Mouse (Mus musculus) adrenal gland, adult (tissue): ENCODE data around the gene Txndc16.

Source experiments
- DNase-seq, 2 experiments: peaks; one replicate each; pipeline ENCODE4 v3.0.0; 2022 to 2023; ENCODE audit warnings: low spot score in 1 of 2; ENCODE audit not compliant: inconsistent age in 2 of 2

The Txndc16 gene

DNA sequence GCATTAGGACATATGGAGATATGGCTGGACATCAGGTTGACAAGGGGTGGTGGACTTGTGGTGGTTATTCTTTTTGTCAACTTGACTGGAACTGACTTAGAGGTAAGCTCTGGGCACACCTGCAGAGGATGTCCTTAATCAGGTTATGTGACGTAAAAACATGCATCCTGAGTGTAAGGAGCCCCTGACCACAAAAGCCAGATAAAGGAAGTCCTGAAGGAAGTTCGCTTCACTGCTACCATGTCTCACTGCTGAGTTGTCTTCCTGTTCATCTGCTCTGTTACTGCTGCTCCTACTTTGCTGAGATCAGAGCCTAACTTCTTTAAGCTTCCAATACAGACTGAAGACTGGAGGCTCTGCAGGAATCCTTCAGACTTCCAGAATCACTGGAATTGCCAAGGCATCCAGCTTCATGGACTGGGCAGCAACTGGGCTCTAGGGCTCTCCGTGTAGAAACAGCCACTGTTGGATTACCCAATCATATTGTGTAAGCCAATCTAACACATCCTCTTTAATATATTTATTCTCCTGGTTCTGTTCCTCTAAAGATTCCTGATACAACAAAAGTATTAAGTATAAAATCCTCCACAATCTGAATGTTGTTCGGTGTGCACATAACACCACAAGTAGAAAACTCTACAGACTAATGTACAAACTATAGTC is 64.5 kb downstream of the Txndc16 start:
- no peak for DNase-seq

DNA sequence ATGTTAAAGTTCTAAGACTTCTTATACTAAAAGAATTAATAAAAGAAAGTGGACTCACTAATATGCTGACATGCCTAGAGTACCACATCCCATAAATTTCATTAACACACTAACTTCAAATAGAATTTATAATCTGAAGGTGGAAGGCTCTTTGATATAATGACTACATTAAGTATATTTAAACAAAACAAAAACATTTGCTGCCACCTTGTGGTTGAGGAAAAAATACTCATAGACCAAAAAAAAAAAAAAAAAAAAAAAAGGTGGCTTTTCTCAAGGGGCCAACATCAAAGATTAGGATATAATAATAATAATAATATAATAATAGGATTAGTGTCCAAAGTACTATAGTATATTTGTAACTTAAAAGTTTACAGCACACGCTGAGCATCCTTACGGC is 66.9 kb downstream of the Txndc16 start:
- DNase-seq = no peak

DNA sequence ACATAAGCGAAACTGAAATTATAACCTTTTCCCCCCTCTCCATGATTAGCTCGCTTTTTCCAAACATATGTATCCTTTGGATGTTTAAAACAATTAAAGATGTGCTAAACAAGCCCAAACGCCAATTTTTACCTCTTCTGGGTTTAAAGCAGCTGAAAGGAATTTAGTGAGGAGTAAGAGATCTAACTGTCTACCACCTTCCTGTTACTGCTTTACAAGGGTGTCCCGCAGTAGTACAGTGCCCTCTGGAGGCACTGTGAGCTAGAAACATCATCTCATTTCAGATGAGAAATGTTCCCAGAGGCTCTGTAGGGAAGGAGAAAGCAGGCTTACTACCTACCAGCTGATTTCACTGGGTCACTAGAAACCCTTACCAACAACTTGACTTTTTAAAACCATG is 77.6 kb downstream of the Txndc16 start:
- DNase-seq = peak; percentile 32 to 79

DNA sequence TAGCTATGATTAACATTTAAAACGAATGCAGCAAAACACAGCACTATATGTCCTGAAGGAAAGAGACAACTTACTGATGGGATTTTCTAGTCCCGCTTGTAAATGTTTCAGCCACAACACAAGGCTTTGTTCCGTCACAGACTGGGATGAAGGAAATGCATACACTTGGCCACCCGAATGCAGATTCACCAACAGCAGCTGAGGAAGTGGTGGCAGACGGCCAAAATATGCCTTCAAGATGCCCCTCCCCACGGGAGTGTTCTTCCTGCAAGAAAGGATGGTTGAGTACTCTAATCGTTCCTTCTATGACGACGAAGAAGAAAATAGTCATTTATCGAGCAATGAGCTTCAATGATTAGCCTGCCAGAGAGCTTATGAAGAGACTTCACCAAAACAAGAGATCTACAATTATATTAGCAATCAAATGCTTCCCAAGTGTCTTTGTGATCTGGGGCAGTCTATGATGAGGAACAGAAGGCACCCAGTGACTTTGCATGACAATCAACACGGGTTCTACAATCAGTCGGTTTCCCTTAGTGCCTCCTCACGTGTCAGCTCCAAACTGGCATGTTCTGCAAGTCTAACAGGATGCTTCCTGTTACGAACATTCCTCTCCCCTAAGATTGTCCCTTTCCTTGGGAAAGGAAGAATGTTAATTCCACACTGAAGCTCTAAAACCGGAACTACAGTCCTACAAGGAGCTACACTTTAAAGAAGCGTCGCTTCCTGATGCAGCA is 79.6 kb downstream of the Txndc16 start:
- no peak for DNase-seq

DNA sequence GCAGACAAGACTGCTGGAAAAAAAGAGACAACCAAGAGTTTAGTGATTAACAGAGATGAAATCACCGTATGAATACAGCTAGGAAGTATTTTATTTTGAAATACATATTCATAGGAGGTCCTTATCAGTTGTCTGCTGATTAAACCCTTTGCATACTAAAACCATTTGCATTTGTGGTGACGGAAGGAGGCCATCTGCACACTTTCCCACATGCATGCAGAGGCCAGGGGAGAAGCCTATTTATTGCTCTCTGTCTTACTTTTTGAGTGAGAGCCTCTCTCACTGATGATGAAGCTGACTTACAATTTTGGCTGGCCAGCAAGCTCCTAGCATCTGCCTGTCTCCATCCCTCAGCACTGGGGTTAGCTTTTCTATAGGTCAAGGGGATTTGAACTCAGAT is 84.2 kb downstream of the Txndc16 start:
- no peak for DNase-seq

DNA sequence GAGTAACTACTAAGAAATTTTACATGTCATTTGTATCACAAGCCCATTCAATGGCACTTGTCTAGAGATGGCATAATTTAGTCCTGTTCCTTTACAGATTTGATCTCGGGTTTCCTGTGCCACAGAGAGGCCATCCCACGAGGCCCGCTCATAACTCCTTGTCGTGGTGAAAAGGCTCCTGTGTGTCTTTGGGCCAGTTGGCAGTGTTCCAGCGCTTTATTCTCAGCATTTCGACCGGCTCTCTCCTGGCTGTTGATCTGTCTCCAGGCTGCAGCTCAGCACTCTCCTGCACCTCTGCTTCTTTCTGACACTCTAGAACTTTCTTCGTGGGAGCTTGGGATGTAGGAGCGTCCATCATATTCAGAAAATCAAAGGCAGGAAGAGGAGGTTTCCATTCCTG is 84.6 kb downstream of the Txndc16 start:
- DNase-seq = peak; percentile 22 to 77

DNA sequence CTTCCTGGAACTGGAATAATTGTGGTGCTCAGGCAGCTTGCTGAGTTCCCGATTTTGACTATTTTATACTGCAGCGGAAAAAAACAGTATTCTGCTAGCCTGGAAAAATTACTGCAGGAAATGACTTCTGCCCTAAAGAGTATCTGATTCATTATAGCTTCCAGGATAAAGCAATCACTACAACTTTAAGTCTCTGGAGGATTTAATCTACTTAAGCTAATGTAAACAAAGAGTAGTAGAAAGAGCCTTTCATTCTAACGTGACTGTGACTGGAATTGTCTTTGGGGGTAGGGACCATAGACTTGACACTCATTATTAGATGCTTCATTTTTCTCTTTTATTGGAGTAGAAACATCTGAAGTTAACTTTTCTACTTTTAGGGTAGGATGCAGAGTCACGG is 101.8 kb downstream of the Txndc16 start:
- DNase-seq = no peak

DNA sequence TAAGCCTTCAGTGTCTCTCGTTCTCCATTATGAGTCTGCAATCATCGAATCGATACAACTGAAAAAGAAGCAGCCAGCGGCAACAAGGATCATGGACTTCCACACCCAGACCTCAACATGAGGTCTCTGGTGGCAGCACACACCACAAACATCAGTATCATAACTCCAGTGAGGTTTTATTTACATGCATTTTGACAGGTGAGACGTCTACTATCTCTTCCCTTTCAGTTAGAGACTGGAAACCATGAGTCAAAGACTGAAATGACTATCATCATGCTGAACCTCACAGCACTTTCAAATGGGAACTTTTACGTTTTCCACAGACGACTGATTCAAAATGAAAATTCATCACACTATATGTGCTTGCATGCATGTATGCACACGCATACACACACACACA is 117.9 kb downstream of the Txndc16 start:
- no peak for DNase-seq

DNA sequence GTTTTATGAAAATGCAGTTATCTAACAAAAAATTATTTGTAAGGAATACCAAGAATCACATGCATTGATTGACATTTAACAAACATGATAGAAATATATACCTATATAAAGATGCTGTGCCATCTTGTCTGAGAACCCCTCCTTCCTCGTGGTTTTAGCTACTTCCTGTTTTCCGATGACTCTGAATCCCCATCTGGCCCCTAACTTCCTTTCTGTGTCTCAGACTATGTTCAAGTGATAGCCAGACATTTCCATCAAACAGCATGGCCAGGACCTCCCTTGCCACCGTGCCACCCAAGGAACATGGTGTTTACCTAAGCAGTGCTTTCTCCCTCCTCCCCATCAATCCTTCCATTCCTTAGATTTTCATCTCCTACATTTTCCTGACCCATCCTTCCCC is 127.8 kb downstream of the Txndc16 start:
- DNase-seq = no peak

DNA sequence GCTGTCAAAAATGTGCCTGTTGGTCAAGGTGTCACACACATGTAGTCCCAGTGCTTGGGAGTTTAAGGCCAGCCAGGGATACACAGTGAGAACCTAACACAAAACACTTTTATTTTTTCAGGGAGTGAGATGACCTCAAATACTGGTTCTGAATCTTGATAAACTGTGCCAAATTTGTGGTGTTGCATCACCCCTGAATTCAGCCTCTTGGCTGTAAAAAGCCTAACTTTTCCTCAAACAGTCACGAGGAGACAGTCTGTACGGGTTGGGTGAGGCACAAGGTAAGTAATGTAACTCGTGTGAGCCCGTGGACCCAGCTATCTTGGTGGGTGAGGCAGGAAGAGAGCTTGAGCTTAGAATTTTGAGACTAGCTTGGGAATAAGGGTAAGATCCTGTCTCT is 130.1 kb downstream of the Txndc16 start:
- DNase-seq = peak in 1 of 2 experiments; percentile 56

DNA sequence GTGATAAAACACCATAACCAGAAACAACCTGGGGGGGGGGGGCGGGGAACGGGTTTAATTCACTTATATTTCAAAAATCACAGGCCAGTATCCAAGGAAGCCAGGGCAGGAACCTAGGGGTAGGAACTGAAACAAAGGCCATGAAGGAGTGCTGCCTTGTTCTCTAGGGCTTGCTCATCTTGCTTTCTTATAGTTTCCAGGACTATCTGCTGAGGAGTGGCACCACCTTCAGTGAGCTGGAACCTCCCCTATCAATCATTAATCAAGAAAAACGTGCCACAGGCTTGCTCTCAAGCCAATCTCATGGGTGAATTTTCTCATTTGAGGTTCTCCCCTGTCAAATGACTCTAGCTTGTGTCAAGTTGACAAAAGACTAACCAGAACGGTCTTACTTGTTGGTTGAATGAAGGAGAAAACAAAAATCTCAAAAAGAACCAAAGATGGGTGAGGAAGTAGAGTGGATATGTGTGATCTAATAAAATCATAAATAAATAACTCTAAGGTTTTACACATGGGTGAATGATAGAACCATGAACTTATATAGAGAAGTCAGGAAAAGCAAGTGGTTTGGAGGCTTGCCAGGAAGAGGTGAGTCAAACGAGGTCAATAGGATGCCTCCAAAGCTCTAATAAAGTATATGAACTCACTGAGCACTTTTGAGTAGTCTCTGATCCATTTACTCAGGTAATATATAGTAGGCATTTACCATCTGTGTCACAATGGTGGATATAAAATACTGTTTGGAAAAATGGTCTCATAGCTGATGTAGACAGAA is 134.3 kb downstream of the Txndc16 start:
- DNase-seq = no peak

DNA sequence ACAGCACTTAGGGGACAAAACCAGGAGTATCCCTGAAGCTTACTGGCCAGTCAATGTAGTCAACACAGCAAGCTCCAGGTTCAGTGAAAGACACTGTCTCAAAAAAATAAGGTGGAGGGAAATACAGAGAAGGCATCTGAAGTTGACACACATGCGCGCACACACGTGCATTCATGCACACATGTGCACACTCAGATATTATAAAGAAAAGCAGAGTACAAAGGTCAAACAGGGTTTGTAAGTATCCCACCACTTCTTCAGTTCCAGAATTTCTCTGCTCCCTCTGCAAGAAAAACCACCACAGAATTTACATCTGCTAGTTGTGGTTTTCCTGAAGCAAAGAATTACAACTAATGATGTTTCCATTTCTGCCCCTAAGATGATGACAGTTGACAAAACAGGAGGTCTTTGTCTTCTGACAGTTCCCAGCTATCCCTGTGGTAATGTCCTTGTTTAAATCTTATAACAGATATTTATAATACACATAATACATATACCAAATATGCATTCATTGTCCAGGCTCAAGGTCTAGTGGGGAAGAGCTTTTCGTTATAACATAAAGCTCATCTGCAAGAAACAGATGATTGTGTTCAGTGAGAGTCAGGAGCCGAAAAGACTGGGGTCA is 135.4 kb downstream of the Txndc16 start:
- DNase-seq = no peak

DNA sequence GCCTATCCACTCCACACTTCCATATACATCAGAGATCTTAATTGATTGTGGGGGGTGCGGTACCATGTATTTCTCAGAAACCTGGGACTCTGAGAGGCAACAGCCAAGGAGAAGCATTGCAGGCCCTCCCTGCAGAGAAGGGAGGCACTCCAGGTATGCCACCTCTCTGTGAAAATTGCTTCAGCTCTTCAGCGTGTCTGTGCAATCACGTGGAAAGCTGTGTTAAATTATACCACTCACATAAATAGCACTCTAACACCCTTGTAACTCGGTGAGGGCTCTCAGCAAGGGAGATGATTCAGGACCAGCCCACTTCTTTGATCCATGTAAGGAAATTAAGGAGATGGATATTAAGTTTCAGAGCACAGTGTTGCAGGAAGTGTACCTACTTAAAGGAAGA is 136.6 kb downstream of the Txndc16 start:
- no peak for DNase-seq
